Mouse (Mus musculus) cerebral cortex, adult 2 months (tissue): ENCODE measurements around the gene B4galt2.

ENCODE experiments used
- WGBS: fragments of 180-500 bp; shearing (Covaris S2); methylation state at CpG from one replicate; pipeline ENCODE4 v1.1.7; 2018; 5-methylcytosine and 5-hydroxymethylcytosine counted together

Gene B4galt2

DNA sequence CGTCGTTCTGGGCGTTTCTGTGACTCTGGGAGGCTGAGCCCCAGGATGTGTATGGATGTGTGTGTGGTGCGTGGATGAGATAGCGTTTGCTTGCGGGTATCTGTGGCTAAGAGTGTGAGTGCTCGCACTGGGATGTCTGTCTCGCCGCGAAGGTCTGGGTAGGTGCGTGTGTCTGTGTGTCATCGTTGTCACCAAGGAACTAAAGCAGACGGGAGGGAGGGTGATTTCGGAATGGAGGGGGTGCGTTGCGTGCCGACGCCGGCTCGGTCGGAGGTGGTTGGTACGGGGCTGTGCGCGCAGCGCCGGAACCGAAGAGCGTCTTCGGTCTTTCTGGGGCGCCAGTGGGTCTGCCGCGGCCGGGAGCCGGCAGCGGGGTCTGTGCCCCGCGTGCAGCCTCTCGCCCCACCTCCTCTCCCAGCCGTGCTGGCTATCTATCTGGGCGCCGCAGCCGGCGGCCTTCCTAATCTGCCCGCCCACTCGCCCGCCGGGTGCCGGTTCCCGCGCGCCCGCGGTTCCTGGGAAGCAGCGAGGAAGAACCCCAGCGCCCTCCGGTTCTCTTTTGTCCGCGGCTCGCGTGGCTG is 47.7 kb downstream of the B4galt2 start:
- under 1% methylated on average over 60 of the region's 60 CpGs for WGBS

DNA sequence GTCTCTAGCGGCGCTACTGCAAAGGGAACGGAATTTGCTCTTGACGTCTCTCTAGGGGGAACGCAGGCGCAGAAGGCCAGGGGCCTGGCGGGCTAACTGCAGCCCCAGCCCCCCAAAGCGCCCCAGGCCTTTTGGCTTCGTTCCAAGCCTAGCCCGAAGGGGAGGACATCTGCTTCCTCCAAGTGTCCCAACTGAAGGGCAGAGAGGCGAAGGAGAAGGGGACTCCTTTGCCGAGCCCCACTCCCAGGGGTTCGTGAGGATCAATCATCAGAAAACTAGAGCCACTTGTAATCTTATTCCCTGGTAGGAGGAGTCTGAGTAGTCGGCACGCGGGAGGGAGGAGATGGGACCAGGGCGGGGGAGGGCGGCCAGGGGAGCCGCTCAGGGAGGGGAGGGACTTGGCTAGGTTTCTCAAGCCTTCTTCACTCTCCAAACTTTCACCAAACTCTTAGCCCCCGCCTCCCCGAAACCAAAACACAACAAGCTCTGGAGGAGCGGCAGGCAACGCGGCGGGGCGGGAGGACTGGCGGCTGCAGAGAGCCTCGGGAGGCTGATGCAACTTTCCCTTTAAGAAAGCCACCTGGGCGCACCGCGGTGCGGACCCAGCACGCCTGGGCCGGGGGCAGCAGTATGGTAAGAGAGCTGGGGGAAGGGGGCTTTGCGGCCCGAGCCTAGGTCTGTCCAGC is 48.3 kb downstream of the B4galt2 start:
- WGBS = 5% methylated on average over 36 of the region's 36 CpGs

DNA sequence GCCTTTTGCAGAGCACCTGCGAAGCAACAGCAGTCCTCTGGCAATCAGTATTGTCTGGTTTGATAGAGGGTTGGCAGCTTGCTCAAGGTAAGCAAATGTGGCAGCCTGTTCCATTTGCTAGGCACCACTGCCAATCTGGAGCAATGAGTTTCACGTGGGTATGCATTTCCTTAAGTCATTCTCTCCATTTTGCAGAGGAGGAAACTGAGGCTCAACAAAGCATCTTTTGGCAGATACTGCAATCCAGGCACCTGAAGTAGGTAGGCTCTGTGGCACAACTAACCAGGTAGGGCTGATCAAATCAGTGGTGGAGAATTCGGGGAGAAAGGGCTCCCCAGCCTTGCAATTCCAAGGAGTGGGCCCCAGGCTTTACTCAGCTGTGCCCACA is 48.8 kb downstream of the B4galt2 start, which contains the start of gene Slc6a9:
Slc6a9 (plus strand) TSS at position 50 of the 388 bp plus-strand sequence.
- WGBS = 42% methylated on average over 3 of the region's 3 CpGs

DNA sequence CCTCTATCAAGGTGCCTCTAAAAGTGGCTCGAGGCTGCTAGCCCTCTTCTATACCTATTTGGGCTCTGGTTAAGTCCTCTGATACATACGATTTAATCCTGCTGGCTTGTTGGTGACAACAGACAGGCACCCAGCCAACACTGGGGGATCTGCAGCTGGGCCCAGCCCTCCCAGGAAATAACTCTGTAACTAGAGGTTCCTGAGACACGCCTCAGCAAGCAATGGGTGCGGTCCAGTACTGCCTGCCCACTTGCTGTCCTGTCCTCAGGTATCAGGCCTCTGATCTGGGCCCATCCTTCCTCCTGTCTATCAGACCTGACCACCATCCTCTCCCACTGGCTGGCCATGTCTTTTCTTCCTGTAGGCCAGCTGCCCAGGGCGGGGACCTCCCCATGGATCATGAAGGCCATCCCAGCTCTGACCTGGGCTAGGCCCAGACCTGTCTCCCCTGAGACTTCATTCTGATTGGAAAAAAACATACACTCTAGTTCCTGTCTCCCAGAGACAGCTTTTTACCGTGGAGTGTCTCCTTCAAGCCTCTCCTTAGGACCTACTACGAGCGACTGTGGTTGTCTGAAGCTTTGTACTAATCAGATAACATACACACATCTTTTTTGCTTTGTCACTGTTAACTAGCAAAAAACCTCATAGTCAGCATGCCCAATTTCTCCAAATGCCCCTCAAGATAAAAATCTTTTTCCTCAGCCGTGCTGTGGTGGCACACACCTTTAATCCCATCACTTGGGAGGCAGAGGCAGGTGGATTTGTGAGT is 51.2 kb downstream of the B4galt2 start:
- WGBS = 85% methylated on average over 9 of the region's 9 CpGs

DNA sequence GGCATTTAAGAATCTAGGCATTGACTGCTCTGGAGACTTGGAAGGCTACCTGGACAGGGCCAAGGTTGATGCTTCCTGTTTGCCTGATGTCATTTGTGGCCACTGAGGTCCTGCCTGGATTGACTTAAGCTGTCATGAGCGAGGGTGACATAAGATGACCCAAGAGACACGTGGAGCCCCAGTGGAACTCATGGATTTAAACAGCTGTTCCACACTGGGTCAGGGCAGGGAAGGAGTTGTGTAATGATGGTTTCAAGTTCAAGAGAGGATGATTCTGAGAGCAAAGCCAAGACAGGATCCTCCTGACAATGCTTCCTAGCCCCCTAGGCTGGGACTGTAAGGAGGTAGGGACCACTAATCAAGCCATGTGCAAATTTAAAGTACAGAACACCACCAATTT is 51.8 kb downstream of the B4galt2 start:
- WGBS = 90% methylated on average over 2 of the region's 2 CpGs

DNA sequence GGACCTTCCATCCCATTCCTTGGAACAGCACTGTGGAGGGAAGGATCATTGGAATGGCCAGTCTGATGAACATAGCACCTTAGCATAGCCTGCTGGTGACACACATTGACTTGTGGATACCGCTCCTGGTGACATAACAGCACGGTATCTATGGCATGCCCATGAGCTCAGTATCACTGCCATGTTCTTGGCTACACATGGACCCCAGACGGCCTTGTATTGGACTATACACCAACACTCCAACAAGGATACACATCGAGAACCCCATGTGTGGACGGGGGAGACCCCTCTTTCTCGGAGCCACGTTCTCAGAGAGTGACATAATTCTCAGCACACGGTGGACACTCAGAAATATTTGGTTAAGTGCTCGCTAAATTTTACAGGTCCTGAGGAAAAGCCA is 52.5 kb downstream of the B4galt2 start:
- WGBS = 96% methylated on average over 9 of the region's 9 CpGs

DNA sequence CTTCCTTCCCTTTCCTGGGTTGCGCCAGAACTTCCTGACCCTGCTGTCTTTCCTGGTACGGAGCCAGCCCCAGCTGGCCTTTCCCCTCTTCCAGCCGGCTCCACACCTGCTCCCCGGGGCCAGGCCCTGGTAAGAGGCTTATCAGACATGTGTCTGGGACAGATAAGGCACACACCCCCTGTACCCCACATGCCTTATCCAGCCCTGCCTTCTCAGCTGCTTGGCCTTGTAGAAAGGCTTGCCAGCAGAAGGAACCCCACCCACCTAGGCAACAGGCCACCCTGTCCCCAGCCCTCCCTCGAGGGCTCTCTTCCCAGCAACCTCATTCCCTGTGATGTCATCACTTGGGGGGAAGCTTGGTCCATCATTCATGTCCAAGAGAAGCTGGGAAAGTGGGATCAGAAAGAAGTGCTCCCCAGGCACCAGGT is 53.1 kb downstream of the B4galt2 start:
- 30% methylated on average over 5 of the region's 5 CpGs for WGBS

DNA sequence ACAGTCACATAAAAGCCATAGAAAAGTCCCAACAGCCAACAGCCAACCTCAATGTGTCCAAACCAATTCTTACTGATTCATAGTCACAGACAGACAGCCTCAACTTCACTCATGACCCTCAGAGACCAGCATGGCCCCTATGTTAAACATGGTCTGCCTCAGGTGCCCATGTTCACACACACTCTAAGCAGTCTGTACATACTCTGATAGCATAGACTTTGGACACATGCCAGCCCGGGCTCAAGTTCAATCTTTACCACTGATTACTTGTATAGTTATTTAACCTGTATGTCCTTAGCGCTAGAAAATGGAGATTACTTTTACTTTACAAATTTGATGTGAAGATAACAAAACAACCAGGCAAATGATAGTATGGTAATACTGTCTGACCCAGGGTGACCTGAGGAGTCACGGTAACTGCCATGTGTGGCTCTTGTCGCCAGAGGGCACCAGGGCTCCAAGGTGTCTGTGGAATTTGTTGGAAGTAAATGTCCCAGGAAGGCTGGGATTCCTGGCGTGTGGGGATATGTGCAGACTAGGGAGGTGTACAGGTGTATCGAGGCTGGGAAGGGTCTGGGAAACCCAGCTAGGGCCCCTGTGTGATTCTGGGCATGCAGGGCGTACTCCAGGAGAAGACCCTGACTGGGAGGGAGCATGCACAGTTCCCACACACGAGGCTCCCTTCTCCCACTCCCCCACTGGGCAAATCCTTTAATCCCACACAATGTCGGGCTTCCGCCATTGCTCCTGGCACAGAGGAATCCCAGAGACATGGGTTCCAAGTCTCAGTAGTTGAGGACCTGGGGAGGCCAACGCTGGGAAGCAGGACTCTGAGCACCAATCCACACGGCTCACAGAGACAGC is 53.8 kb downstream of the B4galt2 start:
- 16% methylated on average over 12 of the region's 12 CpGs for WGBS

DNA sequence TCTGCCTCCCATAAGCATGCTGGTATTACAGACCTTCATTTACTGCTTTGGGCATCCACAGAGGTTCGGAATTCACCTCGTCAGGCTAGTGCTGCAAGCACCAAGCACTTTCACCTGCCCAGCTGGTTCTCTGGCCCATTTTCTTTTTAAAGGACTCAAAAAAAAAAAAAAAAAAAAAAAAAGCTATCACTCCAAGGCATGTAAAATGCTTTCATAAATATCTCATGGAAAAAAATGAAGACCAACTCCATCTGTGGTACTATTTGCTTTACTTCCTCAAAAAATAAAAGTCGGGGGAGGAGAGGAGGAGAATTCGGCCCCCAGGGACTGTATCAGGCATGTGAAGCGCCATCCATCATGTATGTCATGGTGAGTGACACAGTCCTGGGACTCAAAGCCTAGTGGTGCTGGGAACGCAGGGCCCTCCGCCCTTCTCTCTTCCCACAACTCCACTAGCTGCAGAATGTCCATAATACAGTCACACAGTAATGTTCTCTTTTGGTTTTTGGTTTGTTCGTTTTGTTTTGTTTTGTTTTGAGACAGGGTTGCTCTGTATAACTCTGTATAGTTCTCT is 54.6 kb downstream of the B4galt2 start:
- WGBS = 68% methylated on average over 8 of the region's 8 CpGs
